Mouse (Mus musculus) lung, embryonic 14.5 days (tissue): ENCODE results near the gene Thrsp. TPM values are rescaled to one million over a fixed set of nuclear protein-coding genes. Genes with fewer than 3 reads are reported as not detected.

ENCODE experiments used
- ATAC-seq: fragments of 200-750 bp; cut with Nextera tagmentation; 2 replicates; pipeline ENCODE4 v1.8.0; 2017; ENCODE audit warnings: mild to moderate bottlenecking, moderate TSS enrichment, moderate library complexity; ENCODE audit not compliant: insufficient read depth
- DNase-seq: peaks from one replicate; pipeline ENCODE4 v3.0.0-alpha.2; 2015
- H3K27ac ChIP-seq: fragments of 300-500 bp; sonication (generic); 2 replicates; pipeline ENCODE4 v1.5.1; 2014; ENCODE audit warnings: low read depth, mild to moderate bottlenecking, moderate library complexity
- H3K27me3 ChIP-seq: fragments of 300-500 bp; sonication (generic); 2 replicates; pipeline ENCODE4 v1.6.1; 2014; ENCODE audit warnings: low read length, control low read depth; ENCODE audit not compliant: insufficient read depth
- H3K36me3 ChIP-seq: fragments of 300-500 bp; sonication (generic); 2 replicates; pipeline ENCODE4 v1.6.1; 2014; ENCODE audit warnings: control low read depth; ENCODE audit not compliant: insufficient read depth
- H3K4me1 ChIP-seq: fragments of 300-500 bp; sonication (generic); 2 replicates; pipeline ENCODE4 v1.6.1; 2014; ENCODE audit warnings: antibody characterized with exemption, control low read depth; ENCODE audit not compliant: insufficient read depth
- H3K4me2 ChIP-seq: fragments of 300-500 bp; sonication (generic); 2 replicates; pipeline ENCODE4 v1.6.1; 2014; ENCODE audit warnings: mild to moderate bottlenecking
- H3K4me3 ChIP-seq: fragments of 300-500 bp; sonication (generic); 2 replicates; pipeline ENCODE4 v1.5.1; 2014; ENCODE audit warnings: low read depth, low read length
- H3K9ac ChIP-seq: fragments of 300-500 bp; sonication (generic); 2 replicates; pipeline ENCODE4 v1.6.1; 2014
- H3K9me3 ChIP-seq: fragments of 300-500 bp; sonication (generic); 2 replicates; pipeline ENCODE4 v1.6.1; 2016; ENCODE audit warnings: low read depth, low read length, control low read depth
- CTCF ChIP-seq: IDR thresholded peaks from 2 replicates; pipeline ENCODE4 v1.5.1; 2016; ENCODE audit warnings: antibody characterized with exemption, low read depth
- WGBS: fragments of 180-500 bp; shearing (Covaris S2); extraction: QIAGEN DNeasy Blood & Tissue Kit; methylation state at CpG from one replicate; pipeline ENCODE4 v1.1.7; 2014; 5-methylcytosine and 5-hydroxymethylcytosine counted together
- polyA plus RNA-seq: library from polyadenylated mRNA; unstranded; fragments of >200 nt; fragmentation: Nextera tagmentation; extraction: Ambion mirVana; gene quantifications from 2 replicates; pipeline ENCODE4 v1.2.1, GENCODE M21; 2014

The Thrsp gene
- polyA plus RNA-seq, 1 experiment from 2014 or later = 0.61 TPM

DNA sequence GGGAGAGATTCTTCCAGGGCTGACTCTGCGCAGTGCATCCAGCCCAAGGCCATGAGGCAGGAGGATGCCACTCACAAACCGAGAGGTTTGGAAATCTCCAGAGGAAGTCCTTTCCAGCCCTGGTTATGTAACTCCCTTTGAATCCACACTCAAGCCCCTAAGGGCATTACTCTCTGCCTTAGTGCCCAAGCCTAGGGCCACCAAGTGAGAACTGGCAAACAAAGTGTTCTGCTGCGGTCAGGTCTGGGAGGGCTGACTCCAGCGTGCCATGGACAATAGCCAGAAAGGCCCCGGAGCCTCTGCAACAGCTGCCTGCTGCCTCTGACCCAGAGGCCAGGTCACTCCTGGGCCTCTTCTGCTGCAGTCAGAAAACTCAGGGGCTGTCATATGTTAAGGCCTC lies 1.2 kb upstream of the Thrsp start:
- TF ChIP-seq CTCF = no peak
- Histone ChIP-seq H3K9ac (no peak overlapping the region), H3K27me3 (no peaks in the 10 kb centered on the region), H3K36me3 (no peaks in the 10 kb centered on the region), H3K4me2 (no peak overlapping the region), H3K9me3 (no peaks in the 10 kb centered on the region), H3K27ac (no peak overlapping the region), H3K4me3 (no peak overlapping the region), H3K4me1 (no peaks in the 10 kb centered on the region)
- DNase-seq (no peak), ATAC-seq (no peak)
- WGBS = 63% methylated on average over 5 of the region's 5 CpGs

DNA sequence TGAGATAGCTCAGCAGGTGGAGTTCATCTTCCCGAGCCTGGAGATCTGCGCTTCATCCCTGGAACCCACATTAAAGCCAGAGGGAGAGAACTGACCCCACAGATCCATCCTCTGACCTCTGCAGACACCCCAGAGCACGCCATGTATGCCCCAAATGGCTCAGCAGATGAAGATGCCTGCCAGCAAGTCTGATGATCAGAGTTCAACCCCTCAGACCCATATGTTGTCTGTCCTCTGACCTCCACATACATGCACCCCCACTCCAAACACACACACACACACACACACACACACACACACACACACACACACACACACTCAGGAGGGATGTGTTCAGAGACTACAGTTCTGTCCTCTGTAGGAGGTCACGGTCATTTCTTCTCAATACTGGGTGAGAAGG lies 1.1 kb downstream of the Thrsp start:
- H3K4me2 ChIP-seq = no peak overlapping the region
- no peak for DNase-seq

GRCm38 (mm10) chr7:97414915-97415687 lies 2.4 kb downstream of the Thrsp start:
- Histone ChIP-seq H3K9ac (no peak overlapping the region), H3K27ac (no peak overlapping the region), H3K27me3 (no peaks in the 10 kb centered on the region), H3K36me3 (peaks cover 11% of the 10 kb centered on the region), H3K9me3 (no peaks in the 10 kb centered on the region), H3K4me2 (no peak overlapping the region), H3K4me3 (no peak overlapping the region), H3K4me1 (no peaks in the 10 kb centered on the region)
- ATAC-seq = peak; percentile 21; the same call in 1 of the 2 replicates
- no peak for TF ChIP-seq CTCF
- no peak for DNase-seq
- WGBS = 37% methylated on average over 9 of the region's 9 CpGs

More for the DNA sequence above, 1.1 kb downstream of the Thrsp start:
- ATAC-seq = no peak
- Histone ChIP-seq H3K4me1 (no peaks in the 10 kb centered on the region), H3K36me3 (0 out of 2 replicates have a peak, but pooled peaks cover under 1% of the 10 kb centered on the region), H3K4me3 (no peak overlapping the region), H3K27ac (no peak overlapping the region), H3K9me3 (no peaks in the 10 kb centered on the region), H3K27me3 (no peaks in the 10 kb centered on the region), H3K9ac (no peak overlapping the region)
- TF ChIP-seq CTCF = no peak
- 72% methylated on average over 4 of the region's 4 CpGs for WGBS

DNA sequence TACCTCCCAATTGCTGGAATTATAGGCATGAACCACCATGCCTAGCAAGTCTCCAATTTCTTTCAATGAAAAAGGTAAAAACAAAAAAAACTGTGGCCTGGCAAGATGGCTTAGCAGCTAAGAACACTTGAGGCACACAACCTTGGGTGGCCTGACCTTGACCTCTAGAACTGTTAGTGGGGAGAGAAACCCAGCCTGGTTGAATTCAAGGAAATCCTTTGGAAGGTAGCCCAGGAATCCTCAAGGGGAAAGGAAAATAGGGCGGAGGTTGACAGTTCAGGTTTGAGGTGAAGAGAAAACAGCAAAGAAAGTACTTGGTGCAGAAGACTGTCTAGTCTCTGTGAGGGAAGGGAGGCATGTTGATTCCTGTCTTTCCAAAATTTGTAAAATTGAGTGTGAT lies 3.1 kb downstream of the Thrsp start:
- Histone ChIP-seq H3K27me3 (no peaks in the 10 kb centered on the region), H3K9me3 (no peaks in the 10 kb centered on the region), H3K4me3 (no peak overlapping the region), H3K36me3 (peaks cover 18% of the 10 kb centered on the region), H3K4me2 (no peak overlapping the region), H3K9ac (no peak overlapping the region), H3K4me1 (no peaks in the 10 kb centered on the region), H3K27ac (no peak overlapping the region)
- WGBS = 74% methylated on average over 1 of the region's 1 CpGs
- DNase-seq (no peak), ATAC-seq (no peak)
- no peak for TF ChIP-seq CTCF

- Histone ChIP-seq H3K9ac (no peak overlapping the region), H3K9me3 (no peaks in the 10 kb centered on the region), H3K4me1 (no peaks in the 10 kb centered on the region), H3K4me3 (no peak overlapping the region), H3K27ac (no peak overlapping the region), H3K36me3 (peaks cover 23% of the 10 kb centered on the region), H3K4me2 (no peak overlapping the region), H3K27me3 (no peaks in the 10 kb centered on the region)
- DNase-seq = no peak
- ATAC-seq = no peak
- no peak for TF ChIP-seq CTCF
- 83% methylated on average over 1 of the region's 1 CpGs for WGBS
Measured at GRCm38 (mm10) chr7:97413981-97414380, 3.5 kb downstream of the Thrsp start.

DNA sequence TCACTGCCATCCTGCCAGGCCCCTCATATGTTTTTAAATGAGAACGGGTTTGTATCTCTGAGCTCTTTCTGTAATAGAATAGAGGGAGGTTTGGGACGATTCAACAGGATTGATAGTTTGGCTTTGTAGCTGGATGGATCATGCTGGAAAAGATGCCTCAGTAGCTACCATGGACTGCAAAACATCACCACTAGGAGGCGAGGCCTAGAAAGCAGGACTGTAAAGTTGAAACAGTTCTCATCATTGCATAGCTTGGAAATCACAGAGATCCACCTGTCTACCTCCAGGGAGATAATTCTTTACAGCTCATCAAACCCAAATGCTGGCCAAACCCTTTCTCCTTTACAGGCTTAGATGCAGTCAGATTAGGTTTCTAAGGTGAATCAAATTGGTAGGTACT lies 6.0 kb downstream of the Thrsp start:
- 70% methylated on average over 3 of the region's 3 CpGs for WGBS
- H3K27me3 ChIP-seq = no peaks in the 10 kb centered on the region
- H3K9me3 ChIP-seq = no peaks in the 10 kb centered on the region
- ATAC-seq (no peak), DNase-seq (no peak)
- no peak overlapping the region for H3K4me3 ChIP-seq
- H3K9ac ChIP-seq = no peak overlapping the region
- H3K27ac ChIP-seq = no peak overlapping the region
- H3K4me2 ChIP-seq = no peak overlapping the region
- peak; percentile 56 for TF ChIP-seq CTCF
- H3K36me3 ChIP-seq = peaks cover 34% of the 10 kb centered on the region
- no peaks in the 10 kb centered on the region for H3K4me1 ChIP-seq

DNA sequence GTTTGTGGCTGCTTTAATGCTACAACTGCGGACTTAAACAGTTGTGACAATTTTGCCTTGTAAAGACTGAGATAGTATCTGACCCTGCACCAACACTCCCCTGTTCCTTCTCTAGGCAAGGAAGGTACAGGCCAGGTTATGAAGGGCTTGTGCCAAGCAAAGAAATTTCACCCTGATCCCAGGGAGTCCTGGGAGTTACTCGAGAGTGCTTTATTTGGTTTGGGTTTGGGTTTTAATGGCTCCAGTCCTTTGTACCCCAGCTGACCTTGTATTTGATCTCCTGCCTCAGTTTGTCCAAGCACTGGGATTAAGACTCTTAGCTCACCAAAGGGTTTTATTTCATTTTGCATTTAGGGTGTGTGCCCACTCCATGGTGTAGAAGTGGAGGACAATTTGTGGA lies 6.4 kb downstream of the Thrsp start:
- Histone ChIP-seq H3K36me3 (peaks cover 37% of the 10 kb centered on the region), H3K4me2 (no peak overlapping the region)

More for the DNA sequence above, 6.4 kb downstream of the Thrsp start:
- TF ChIP-seq CTCF = no peak
- H3K4me3 ChIP-seq = no peak overlapping the region
- DNase-seq (no peak), ATAC-seq (no peak)
- H3K9me3 ChIP-seq = no peaks in the 10 kb centered on the region
- H3K27ac ChIP-seq = no peak overlapping the region
- WGBS = 88% methylated on average over 2 of the region's 2 CpGs
- no peak overlapping the region for H3K9ac ChIP-seq
- H3K4me1 ChIP-seq = no peaks in the 10 kb centered on the region
- H3K27me3 ChIP-seq = no peaks in the 10 kb centered on the region
